Mouse (Mus musculus): ENCODE measurements around the gene Rhebl1.

Rhebl1 gene

DNA sequence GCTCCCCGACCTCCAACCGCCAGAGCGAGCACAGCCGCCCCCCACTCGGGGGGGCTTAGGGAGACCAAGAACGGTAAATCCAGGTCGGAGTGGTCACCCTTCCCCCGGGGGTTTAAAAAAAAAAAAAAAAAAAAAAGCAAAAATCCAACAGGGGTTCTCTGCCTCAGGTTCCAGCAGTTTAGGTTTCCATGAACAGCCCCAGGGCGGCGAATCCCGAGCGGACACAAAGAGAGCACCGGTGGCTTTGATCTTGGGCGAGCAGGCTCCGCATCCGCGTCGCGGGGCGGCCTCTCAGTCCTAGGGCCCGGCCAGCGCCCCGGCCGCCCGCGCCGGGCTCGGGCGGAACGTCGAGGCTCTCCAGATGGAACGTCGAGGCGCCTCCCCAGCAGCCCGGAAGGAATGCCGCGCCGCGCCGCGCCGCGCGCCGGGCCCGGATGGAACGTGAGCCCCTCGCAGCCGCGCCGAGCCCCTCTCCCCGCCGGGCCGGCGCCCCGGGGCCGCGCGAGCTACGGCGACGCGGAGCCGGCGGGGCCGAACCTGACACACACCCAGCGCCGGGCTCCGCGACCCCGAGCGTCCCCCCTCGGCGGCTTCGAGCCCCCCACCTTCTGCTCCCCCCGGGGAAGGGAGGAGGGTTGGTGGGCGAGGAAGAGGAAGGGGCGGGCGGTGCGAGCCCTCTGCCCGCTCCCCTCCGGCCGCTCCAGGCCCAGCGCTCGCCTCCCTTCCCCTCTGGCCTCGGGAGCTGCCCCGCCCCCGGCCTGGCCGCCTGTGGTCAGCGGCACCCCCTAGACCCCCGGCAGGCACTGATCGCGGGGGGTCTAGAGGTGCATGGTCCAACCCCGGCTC is 23.0 kb downstream of the Rhebl1 start, which contains the start of gene Kmt2d:
TSS of gene Kmt2d (minus strand) at position 135 of the 846 bp plus-strand sequence.
- DNase-seq (ENCODE audit: low spot score) = peak; percentile 80

DNA sequence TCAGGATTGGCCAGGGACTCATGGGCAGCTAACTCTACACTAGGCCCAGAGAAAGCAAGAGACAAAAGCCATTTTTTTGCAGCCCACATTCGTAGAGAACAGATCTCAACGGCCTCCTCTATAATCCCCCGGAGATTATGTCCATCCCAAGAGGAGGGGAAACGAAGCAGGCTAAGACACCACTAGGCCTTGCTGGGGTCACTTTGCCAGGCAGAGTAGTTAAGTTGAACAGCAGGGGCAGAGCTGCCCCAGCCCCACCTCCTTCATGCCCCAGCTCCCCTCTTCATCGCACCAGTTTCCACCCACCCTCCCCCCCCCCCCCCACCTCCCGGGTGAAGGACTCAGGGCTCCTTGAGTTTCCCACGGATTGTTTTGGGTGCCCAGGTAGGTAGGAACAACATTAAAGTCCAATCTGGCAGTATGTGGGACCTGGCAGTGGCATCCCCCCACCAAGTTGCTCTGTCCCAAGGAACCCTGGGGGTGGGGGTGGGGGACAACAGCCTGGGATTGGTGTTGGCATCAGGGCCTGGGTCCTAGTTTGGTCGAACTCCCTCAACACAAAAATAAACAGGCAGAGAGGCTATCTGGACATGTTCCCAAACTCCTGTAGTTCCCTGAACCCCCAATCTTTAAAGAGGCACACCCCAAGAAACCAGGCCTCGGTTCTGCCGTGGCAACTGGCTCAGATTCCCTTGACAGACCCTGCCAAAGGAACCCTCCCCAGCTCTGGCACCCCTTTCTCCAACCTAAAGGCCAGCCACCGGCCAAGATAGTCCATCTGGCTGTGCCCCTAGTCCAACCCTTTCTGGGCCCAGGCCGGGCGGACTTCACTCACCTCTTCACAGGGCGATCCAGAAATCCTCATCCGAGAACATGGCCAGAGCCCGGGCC is 23.9 kb downstream of the Rhebl1 start:
- DNase-seq (ENCODE audit: low spot score) = no peak

- DNase-seq (ENCODE audit: low spot score) = no peak
Observed at GRCm38 (mm10) chr15:98869342-98870178, 24.8 kb downstream of the Rhebl1 start.

DNA sequence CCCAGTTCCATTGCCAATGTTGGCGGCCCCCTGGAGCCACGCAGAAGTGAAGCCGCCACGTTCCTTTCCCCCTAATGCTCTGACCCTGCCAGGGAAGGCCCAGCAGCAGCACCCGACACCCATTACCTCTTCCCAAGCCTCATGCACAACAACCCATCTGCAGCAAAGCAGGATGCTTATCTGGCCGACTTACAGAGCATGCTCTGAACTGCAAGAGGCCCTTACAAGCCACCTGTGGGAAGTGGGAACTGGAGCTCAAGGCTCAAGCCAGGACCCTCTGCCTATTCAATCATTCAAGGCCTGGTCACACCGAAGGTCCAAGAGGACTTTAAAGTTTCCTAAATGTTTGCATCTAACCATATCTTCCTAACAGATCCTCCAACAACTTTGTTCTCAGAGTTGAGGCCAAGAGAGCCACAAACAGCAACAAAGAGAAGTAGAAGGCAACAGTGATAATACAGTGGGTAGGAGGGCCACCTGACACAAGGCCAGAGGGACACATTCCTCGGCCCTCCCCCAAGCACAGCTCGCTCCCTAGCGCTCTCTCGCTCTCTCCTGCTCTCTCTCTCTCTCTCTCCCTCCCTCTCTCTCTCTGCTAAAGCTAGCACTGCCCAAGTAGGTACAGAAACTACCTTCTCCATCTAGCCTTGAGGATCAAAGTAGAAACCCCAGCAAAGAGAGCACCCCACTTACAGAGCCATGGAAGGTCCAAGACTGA is 25.8 kb downstream of the Rhebl1 start:
- DNase-seq (ENCODE audit: low spot score) = no peak

- DNase-seq (ENCODE audit: low spot score) = no peak
Observed at GRCm38 (mm10) chr15:98867321-98867720, 27.0 kb downstream of the Rhebl1 start.

DNA sequence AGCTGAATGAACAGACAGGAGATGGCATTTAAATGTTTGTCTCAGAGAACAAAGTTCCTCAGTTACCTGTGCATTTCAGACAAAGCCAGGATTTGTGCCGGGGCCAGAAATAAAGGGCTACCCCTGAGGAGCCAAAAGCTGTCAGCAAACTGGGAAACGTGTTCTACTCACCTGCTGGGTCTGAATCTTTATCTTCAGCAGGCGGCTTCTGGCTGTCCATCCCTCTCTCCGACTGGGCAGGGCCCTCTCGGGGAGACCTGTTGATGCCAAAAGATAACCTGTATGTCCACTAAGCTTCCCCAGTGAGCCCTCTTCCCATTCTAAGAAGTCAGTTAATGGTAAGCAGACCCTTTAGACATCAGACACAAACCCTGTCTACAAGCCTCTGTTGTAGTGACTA is 27.8 kb downstream of the Rhebl1 start:
- no peak for DNase-seq (ENCODE audit: low spot score)

DNA sequence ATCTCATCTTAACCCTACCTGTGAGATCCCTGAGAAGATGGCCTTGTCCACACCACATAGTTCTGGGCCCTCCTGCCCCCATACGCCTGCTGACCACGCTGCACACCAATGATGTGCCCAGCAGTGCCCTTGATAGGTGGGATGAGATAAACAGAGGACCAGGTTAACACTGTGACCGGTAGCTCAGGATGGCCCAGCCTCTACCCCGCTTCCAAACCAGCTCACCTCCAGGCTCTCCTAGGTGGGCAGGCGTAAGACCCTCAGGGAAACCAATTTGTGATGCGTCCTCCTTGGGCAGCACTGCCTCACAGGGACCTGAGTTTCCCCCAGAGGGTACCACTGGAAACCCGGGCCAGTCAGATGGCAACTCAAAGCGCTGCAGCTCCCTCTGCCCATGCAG is 28.6 kb downstream of the Rhebl1 start:
- no peak for DNase-seq (ENCODE audit: low spot score)

DNA sequence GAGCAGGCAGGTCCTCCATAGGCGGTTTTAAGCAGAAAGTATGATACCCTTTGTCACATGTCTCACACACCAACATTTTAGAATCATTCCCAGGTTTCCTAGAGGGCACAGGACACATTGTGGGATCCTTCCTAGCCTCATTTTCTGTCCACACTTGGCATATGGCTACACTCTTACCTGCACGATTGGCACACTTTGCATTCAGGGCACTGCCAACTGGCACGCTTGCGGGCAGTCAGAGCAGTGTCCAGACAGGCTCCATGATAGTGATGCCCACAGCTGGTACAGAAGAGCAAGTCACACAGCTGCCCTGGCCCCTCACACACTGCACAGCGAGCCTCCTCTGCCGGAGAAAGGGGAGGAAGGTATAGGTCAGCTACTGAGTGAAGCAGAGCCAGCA is 29.4 kb downstream of the Rhebl1 start:
- no peak for DNase-seq (ENCODE audit: low spot score)

DNA sequence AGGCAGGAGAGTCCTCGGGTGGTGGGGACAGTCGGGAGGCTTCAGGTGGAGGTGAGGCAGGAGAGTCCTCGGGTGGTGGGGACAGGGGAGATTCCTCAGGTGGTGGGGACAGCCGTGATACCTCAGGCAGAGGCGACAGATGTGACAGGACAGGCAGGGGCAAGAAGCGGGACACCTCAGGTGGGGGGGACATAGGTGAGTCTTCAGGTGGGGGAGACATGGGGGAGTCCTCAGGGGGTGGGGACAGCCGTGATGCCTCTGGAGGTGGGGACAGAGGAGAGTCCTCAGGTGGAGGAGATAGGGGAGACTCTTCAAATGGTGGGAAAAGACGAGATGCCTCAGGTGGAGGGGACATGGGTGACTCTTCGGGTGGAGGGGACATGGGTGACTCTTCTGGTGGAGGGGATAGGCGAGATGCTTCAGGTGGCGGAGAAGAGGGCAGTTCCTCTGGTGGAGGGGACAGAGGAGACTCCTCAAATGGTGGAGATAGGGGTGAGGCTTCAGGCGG is 30.8 kb downstream of the Rhebl1 start:
- DNase-seq (ENCODE audit: low spot score) = no peak

DNA sequence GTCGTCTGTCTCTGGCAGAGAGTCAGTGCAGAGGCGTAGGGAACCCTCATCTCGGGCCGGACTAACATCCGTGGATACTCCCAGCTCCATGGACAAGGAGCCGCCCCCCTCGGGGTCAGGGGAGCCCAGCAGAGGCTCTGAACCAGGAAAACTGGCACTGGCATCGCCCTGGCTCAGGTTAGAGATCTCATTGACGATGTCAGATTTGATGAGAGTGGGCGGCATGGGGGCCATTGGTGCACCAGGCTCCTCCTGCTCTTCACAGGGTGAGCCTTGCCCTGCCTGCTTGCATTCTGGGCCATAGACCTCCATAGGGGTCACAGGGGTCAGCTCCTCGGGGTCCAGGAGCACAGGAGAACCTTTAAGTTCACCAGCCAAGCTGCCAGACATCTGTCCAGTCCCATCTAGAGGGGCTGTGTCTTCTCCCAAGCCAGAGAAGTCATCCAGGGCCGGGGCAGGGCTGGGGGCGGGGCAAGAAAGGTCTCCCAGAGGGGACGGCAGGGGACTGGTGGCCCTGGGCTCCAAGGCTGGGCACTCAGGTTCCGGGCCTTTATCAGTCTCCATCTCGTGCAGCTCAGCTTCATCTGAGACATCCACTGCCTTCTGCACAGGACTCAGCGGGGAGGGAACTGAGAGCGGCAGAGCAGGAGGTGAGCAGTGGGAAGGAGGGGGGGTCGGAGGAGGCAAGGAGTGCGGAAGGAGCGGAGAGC is 32.5 kb downstream of the Rhebl1 start:
- DNase-seq (ENCODE audit: low spot score) = no peak

DNA sequence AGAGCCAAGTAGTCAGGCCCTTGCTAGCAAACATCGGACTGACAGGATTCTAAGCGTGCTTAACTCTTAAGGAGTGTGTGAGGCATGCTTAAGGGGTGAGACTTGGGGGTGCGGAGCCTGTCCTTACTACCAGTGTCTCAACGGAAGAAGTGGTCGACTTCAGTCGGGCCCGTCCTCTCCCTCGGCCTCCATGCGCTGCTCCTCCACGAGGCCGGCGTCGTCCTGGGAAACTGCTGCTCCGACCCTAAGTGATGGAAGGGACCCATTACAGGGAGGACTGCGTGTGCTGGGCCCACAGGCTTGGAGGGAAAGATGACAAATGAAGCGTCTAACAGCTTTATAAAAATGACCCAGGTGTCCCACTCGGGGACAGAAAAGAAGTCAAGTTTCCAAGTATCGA is 33.4 kb downstream of the Rhebl1 start:
- DNase-seq (ENCODE audit: low spot score) = no peak

GRCm38 (mm10) chr15:98859319-98860043 is 34.9 kb downstream of the Rhebl1 start:
- peak; percentile 73 for DNase-seq (ENCODE audit: low spot score)

DNA sequence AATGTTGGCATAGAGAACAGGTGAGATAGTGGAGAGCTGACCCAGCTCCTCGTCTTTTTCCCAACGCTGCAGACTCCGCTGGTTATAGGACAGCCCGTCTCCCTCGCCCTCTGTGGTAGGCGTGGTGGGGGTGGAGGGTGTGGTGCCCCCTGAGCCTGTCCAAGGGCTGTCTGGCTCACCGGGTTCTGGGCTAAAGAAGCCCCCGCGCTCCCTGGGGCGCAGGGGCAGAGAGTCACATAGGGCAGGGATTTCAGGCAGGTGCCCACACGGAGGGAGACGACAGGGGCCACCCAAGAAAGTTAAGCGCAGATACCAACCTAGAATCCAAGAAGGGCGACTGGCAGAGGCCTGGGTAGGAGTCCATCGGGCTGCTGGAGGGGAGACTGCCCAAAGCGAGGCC is 40.1 kb downstream of the Rhebl1 start:
- no peak for DNase-seq (ENCODE audit: low spot score)

GRCm38 (mm10) chr15:98853161-98853937 is 41.0 kb downstream of the Rhebl1 start:
- DNase-seq (ENCODE audit: low spot score) = no peak

DNA sequence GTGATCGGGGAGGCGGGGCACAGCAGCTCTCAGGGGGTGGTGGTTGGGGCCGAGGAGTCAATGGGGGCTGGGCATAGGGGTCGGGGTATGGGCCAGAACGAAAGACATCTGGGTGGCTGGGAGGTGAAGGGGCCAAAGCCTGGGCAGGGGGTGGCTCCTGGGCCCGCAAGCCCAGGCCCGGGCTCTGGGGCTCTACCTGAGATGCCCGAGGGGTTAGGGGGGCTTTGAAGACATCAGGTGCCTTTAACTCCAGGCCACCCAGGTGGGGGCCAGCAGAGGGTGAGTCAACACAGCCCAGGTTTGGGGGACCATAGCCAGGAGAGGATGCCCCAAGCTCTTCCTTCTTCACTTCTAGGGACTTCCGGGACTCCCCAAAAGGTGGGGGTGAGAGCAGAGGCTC is 41.6 kb downstream of the Rhebl1 start:
- no peak for DNase-seq (ENCODE audit: low spot score)

- no peak for DNase-seq (ENCODE audit: low spot score)
Observed at GRCm38 (mm10) chr15:98852071-98852470, 42.3 kb downstream of the Rhebl1 start.

- no peak for DNase-seq (ENCODE audit: low spot score)
Observed at GRCm38 (mm10) chr15:98851229-98851818, 43.0 kb downstream of the Rhebl1 start.

DNA sequence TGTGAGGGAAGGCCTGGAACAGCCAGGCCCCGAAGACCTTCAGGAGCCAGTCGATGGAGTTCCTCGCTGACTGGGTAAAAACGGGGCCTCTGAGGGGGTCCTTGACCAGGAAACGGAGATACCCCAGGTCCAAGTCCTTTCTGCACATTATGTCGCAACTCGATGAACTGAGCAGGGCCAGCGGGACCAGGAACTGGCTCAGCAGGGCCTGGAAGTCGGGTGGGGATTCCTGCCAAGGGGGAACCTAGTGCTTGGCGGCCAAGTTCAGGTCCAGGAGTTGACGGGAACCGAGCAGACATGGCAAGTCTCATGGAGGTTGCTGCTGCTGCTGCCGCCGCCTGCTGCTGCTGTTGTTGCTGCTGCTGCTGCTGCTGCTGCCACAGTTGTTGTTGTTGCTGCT is 43.7 kb downstream of the Rhebl1 start:
- no peak for DNase-seq (ENCODE audit: low spot score)

All from testis, postnatal 14 days (tissue).